Mouse (Mus musculus) neural tube, embryonic 14.5 days (tissue): Measurements from ENCODE around the gene Nek6. TPM values are rescaled to one million over a fixed set of nuclear protein-coding genes. Genes with fewer than 3 reads are reported as not detected.

ENCODE experiments used
- ATAC-seq: fragments of 200-750 bp; cut with Nextera tagmentation; 2 replicates; pipeline ENCODE4 v1.8.0; 2017; ENCODE audit warnings: low read depth, mild to moderate bottlenecking, moderate TSS enrichment, moderate library complexity
- H3K27ac ChIP-seq: fragments of 300-500 bp; sonication (generic); 2 replicates; pipeline ENCODE4 v1.5.1; 2014; ENCODE audit warnings: low read depth, mild to moderate bottlenecking, control low read depth, low read length, moderate library complexity, mixed read lengths
- H3K27me3 ChIP-seq: fragments of 300-500 bp; sonication (generic); 2 replicates; pipeline ENCODE4 v1.6.1; 2014; ENCODE audit warnings: low read length; ENCODE audit not compliant: control insufficient read depth, insufficient read depth
- H3K36me3 ChIP-seq: fragments of 300-500 bp; sonication (generic); 2 replicates; pipeline ENCODE4 v1.6.1; 2014; ENCODE audit warnings: low read length, mixed read lengths; ENCODE audit not compliant: control insufficient read depth, insufficient read depth
- H3K4me1 ChIP-seq: fragments of 300-500 bp; sonication (generic); 2 replicates; pipeline ENCODE4 v1.6.1; 2014; ENCODE audit warnings: low read length; ENCODE audit not compliant: control insufficient read depth, insufficient read depth
- H3K4me2 ChIP-seq: fragments of 300-500 bp; sonication (generic); 2 replicates; pipeline ENCODE4 v1.6.1; 2014; ENCODE audit warnings: mild to moderate bottlenecking, low read depth, low read length, control low read depth
- H3K4me3 ChIP-seq: fragments of 300-500 bp; sonication (generic); 2 replicates; pipeline ENCODE4 v1.5.1; 2014; ENCODE audit warnings: low read depth, low read length, control low read depth, mixed read lengths
- H3K9ac ChIP-seq: fragments of 300-500 bp; sonication (generic); replicated peaks from 2 replicates; pipeline ENCODE4 v1.6.1; 2014; ENCODE audit warnings: low read depth, mild to moderate bottlenecking, control low read depth, low read length, mixed read lengths
- H3K9me3 ChIP-seq: fragments of 300-500 bp; sonication (generic); 2 replicates; pipeline ENCODE4 v1.6.1; 2016; ENCODE audit warnings: low read length; ENCODE audit not compliant: control insufficient read depth
- WGBS: fragments of 180-500 bp; shearing (Covaris S2); extraction: QIAGEN DNeasy Blood & Tissue Kit; methylation state at CpG from one replicate; pipeline ENCODE4 v1.1.7; 2014; 5-methylcytosine and 5-hydroxymethylcytosine counted together
- polyA plus RNA-seq: library from polyadenylated mRNA; unstranded; fragments of >200 nt; fragmentation: Nextera tagmentation; extraction: Ambion mirVana; gene quantifications from 2 replicates; pipeline ENCODE4 v1.2.1, GENCODE M21; 2014

Nek6 gene
- polyA plus RNA-seq, 1 experiment from 2014 or later, result 46.4 TPM

GRCm38 (mm10) chr2:38481166-38481778 lies 30.2 kb upstream of the Nek6 start:
- H3K27ac ChIP-seq, result no peak overlapping the region
- H3K4me3 ChIP-seq, result no peak overlapping the region
- H3K9me3 ChIP-seq, result no peaks in the 10 kb centered on the region
- no peaks in the 10 kb centered on the region for H3K36me3 ChIP-seq
- no peak for ATAC-seq
- no peaks in the 10 kb centered on the region for H3K4me1 ChIP-seq
- no peaks in the 10 kb centered on the region for H3K27me3 ChIP-seq
- H3K9ac ChIP-seq, result no peak overlapping the region
- WGBS, result 85% methylated on average over 6 of the region's 6 CpGs
- H3K4me2 ChIP-seq, result no peak overlapping the region

GRCm38 (mm10) chr2:38482122-38482521 lies 29.3 kb upstream of the Nek6 start:
- 83% methylated on average over 3 of the region's 3 CpGs for WGBS
- no peaks in the 10 kb centered on the region for H3K4me1 ChIP-seq
- no peaks in the 10 kb centered on the region for H3K9me3 ChIP-seq
- no peak overlapping the region for H3K27ac ChIP-seq
- H3K4me2 ChIP-seq, result no peak overlapping the region
- H3K4me3 ChIP-seq, result no peak overlapping the region
- ATAC-seq, result no peak
- H3K9ac ChIP-seq, result no peak overlapping the region
- H3K27me3 ChIP-seq, result no peaks in the 10 kb centered on the region
- H3K36me3 ChIP-seq, result no peaks in the 10 kb centered on the region

- Histone ChIP-seq H3K36me3 (no peaks in the 10 kb centered on the region), H3K9ac (no peak overlapping the region), H3K27ac (no peak overlapping the region), H3K9me3 (no peaks in the 10 kb centered on the region), H3K4me2 (no peak overlapping the region), H3K4me1 (no peaks in the 10 kb centered on the region), H3K27me3 (no peaks in the 10 kb centered on the region), H3K4me3 (no peak overlapping the region)
- WGBS, result 85% methylated on average over 7 of the region's 7 CpGs
- no peak for ATAC-seq
Measured at GRCm38 (mm10) chr2:38483058-38483704, 28.3 kb upstream of the Nek6 start.

- no peaks in the 10 kb centered on the region for H3K9me3 ChIP-seq
- no peaks in the 10 kb centered on the region for H3K36me3 ChIP-seq
- no peaks in the 10 kb centered on the region for H3K27me3 ChIP-seq
- no peaks in the 10 kb centered on the region for H3K4me1 ChIP-seq
- 87% methylated on average over 11 of the region's 11 CpGs for WGBS
- no peak overlapping the region for H3K4me2 ChIP-seq
- H3K9ac ChIP-seq, result no peak overlapping the region
- H3K4me3 ChIP-seq, result no peak overlapping the region
- no peak for ATAC-seq
- no peak overlapping the region for H3K27ac ChIP-seq
Measured at GRCm38 (mm10) chr2:38484556-38484955, 26.9 kb upstream of the Nek6 start.

GRCm38 (mm10) chr2:38485409-38485808 lies 26.0 kb upstream of the Nek6 start:
- H3K36me3 ChIP-seq, result no peaks in the 10 kb centered on the region
- H3K9ac ChIP-seq, result no peak overlapping the region
- no peaks in the 10 kb centered on the region for H3K4me1 ChIP-seq
- H3K27me3 ChIP-seq, result no peaks in the 10 kb centered on the region
- H3K4me2 ChIP-seq, result no peak overlapping the region
- no peak overlapping the region for H3K4me3 ChIP-seq
- no peaks in the 10 kb centered on the region for H3K9me3 ChIP-seq
- ATAC-seq, result no peak
- H3K27ac ChIP-seq, result no peak overlapping the region
- 91% methylated on average over 3 of the region's 3 CpGs for WGBS

GRCm38 (mm10) chr2:38485957-38486931 lies 25.2 kb upstream of the Nek6 start:
- Histone ChIP-seq H3K27ac (no peak overlapping the region), H3K4me1 (no peaks in the 10 kb centered on the region), H3K27me3 (no peaks in the 10 kb centered on the region), H3K36me3 (no peaks in the 10 kb centered on the region), H3K9ac (no peak overlapping the region), H3K9me3 (no peaks in the 10 kb centered on the region), H3K4me2 (no peak overlapping the region), H3K4me3 (no peak overlapping the region)
- no peak for ATAC-seq
- WGBS, result 78% methylated on average over 6 of the region's 6 CpGs

GRCm38 (mm10) chr2:38497594-38497993 lies 13.8 kb upstream of the Nek6 start:
- no peaks in the 10 kb centered on the region for H3K4me1 ChIP-seq
- no peak for ATAC-seq
- no peak overlapping the region for H3K4me3 ChIP-seq
- H3K4me2 ChIP-seq, result no peak overlapping the region
- no peak overlapping the region for H3K27ac ChIP-seq
- no peaks in the 10 kb centered on the region for H3K27me3 ChIP-seq
- H3K9ac ChIP-seq, result no peak overlapping the region
- H3K9me3 ChIP-seq, result no peaks in the 10 kb centered on the region
- no peaks in the 10 kb centered on the region for H3K36me3 ChIP-seq

- no peaks in the 10 kb centered on the region for H3K9me3 ChIP-seq
- no peak overlapping the region for H3K4me3 ChIP-seq
- H3K27me3 ChIP-seq, result no peaks in the 10 kb centered on the region
- ATAC-seq, result no peak
- H3K36me3 ChIP-seq, result no peaks in the 10 kb centered on the region
- H3K4me1 ChIP-seq, result no peaks in the 10 kb centered on the region
- no peak overlapping the region for H3K9ac ChIP-seq
- no peak overlapping the region for H3K27ac ChIP-seq
- no peak overlapping the region for H3K4me2 ChIP-seq
- 64% methylated on average over 1 of the region's 1 CpGs for WGBS
Measured at GRCm38 (mm10) chr2:38501606-38502005, 9.8 kb upstream of the Nek6 start.

GRCm38 (mm10) chr2:38502123-38502522 lies 9.3 kb upstream of the Nek6 start:
- Histone ChIP-seq H3K27ac (no peak overlapping the region), H3K4me2 (no peak overlapping the region), H3K4me1 (no peaks in the 10 kb centered on the region), H3K9me3 (no peaks in the 10 kb centered on the region), H3K4me3 (no peak overlapping the region), H3K27me3 (no peaks in the 10 kb centered on the region), H3K36me3 (no peaks in the 10 kb centered on the region), H3K9ac (no peak overlapping the region)
- no peak for ATAC-seq
- WGBS, result 76% methylated on average over 6 of the region's 6 CpGs
